Mouse (Mus musculus) thymus, postnatal 25 days (tissue): ENCODE measurements around the gene Rsph6a.

ENCODE experiments used
- DNase-seq: peaks from one replicate; pipeline ENCODE4 v3.0.0; 2022

Rsph6a gene

GRCm38 (mm10) chr7:19083096-19083495 lies 28.6 kb downstream of the Rsph6a start:
- no peak for DNase-seq

- DNase-seq, result no peak
Measured at GRCm38 (mm10) chr7:19083701-19084100, 29.2 kb downstream of the Rsph6a start, which contains the start of gene Dmpk. Gene Dmpk (plus strand): TSS chr7:19083849.

- no peak for DNase-seq
Measured at GRCm38 (mm10) chr7:19084277-19084771, 29.8 kb downstream of the Rsph6a start.

GRCm38 (mm10) chr7:19084921-19085473 lies 30.5 kb downstream of the Rsph6a start:
- no peak for DNase-seq

GRCm38 (mm10) chr7:19085495-19085894 lies 31.0 kb downstream of the Rsph6a start:
- DNase-seq, result no peak

GRCm38 (mm10) chr7:19086042-19086441 lies 31.6 kb downstream of the Rsph6a start:
- no peak for DNase-seq

GRCm38 (mm10) chr7:19086760-19087159 lies 32.3 kb downstream of the Rsph6a start:
- DNase-seq, result no peak

GRCm38 (mm10) chr7:19088813-19089212 lies 34.3 kb downstream of the Rsph6a start:
- peak; percentile 72 for DNase-seq

GRCm38 (mm10) chr7:19091913-19092312 lies 37.4 kb downstream of the Rsph6a start:
- DNase-seq, result no peak

- DNase-seq, result peak; percentile 22
Measured at GRCm38 (mm10) chr7:19092381-19093173, 38.1 kb downstream of the Rsph6a start.

GRCm38 (mm10) chr7:19093174-19093521 lies 38.7 kb downstream of the Rsph6a start:
- DNase-seq, result peak; percentile 93

- DNase-seq, result peak; percentile 93
Measured at GRCm38 (mm10) chr7:19093537-19094385, 39.3 kb downstream of the Rsph6a start.

- peak; percentile 64 for DNase-seq
Measured at GRCm38 (mm10) chr7:19094471-19094825, 40.0 kb downstream of the Rsph6a start, which contains the start of gene Six5. Gene Six5 (plus strand): TSS chr7:19094594.

- peak; percentile 48 for DNase-seq
Measured at GRCm38 (mm10) chr7:19094826-19095750, 40.6 kb downstream of the Rsph6a start.

- no peak for DNase-seq
Measured at GRCm38 (mm10) chr7:19095751-19096110, 41.2 kb downstream of the Rsph6a start.

- no peak for DNase-seq
Measured at GRCm38 (mm10) chr7:19096421-19096976, 42.0 kb downstream of the Rsph6a start.

- DNase-seq, result no peak
Measured at GRCm38 (mm10) chr7:19097217-19097616, 42.7 kb downstream of the Rsph6a start.

- DNase-seq, result no peak
Measured at GRCm38 (mm10) chr7:19097863-19098262, 43.4 kb downstream of the Rsph6a start.

GRCm38 (mm10) chr7:19098811-19099210 lies 44.3 kb downstream of the Rsph6a start:
- DNase-seq, result no peak

GRCm38 (mm10) chr7:19100290-19100689 lies 45.8 kb downstream of the Rsph6a start:
- DNase-seq, result no peak

GRCm38 (mm10) chr7:19103741-19104140 lies 49.3 kb downstream of the Rsph6a start:
- DNase-seq, result no peak

- no peak for DNase-seq
Measured at GRCm38 (mm10) chr7:19104486-19104885, 50.0 kb downstream of the Rsph6a start.
